Mouse (Mus musculus) liver, adult 2 months (tissue): Measurements from ENCODE around the gene Zfp771.

ENCODE experiments used
- CTCF ChIP-seq: fragments of 200-500 bp; IDR thresholded peaks from 2 replicates; pipeline ENCODE4 v1.5.1; 2011; ENCODE audit warnings: low read depth, low read length, control low read depth
- POLR2A ChIP-seq: fragments of 200-500 bp; IDR thresholded peaks from 2 replicates; pipeline ENCODE4 v1.6.1; 2011; ENCODE audit warnings: low read length, control low read depth; ENCODE audit not compliant: insufficient read depth; ENCODE audit errors: extremely low read depth

DNA sequence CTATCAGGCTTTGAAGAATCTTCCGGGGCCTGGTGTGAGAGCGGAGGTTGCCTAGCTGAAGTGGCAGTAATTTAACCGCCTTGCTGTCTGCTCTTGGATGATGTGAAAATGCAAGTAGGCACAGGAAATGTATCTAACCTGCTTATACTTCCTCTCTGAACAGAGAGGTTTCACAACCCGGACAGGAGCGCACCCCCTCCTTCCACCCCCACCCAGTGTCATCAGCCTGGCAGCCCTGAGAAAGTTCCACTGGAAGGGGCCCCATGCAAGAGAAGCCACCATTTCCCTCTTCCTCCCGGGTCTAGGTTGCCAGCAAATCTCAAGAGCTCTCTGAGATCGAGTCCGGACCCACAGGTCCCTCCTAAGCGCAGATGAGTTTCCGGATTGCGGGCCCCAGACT is 52.0 kb downstream of the Zfp771 start, which contains the start of gene Itgal:
- TF ChIP-seq POLR2A = no peak
- no peak for TF ChIP-seq CTCF
